Mouse (Mus musculus): ENCODE data around the gene Fam228a. TPM values are rescaled to one million over a fixed set of nuclear protein-coding genes. Genes with fewer than 3 reads are reported as not detected.
"Not testable (repeated sequence)": the region's sequence is repeated elsewhere in the genome, so short reads cannot be mapped to it uniquely, and the experiment has no call there.

Gene Fam228a
- total RNA-seq, 2 experiments from 2014 or later, result 0.19 to 0.27 TPM

GRCm38 (mm10) chr12:4719066-4719761, 19.0 kb downstream of the Fam228a start:
- DNase-seq (ENCODE audit: low spot score in 2 of 2), result no peak

GRCm38 (mm10) chr12:4717417-4717816, 20.8 kb downstream of the Fam228a start:
- DNase-seq (ENCODE audit: low spot score in 2 of 2), result no peak

- DNase-seq (ENCODE audit: low spot score in 2 of 2), result no peak
These were observed 22.6 kb downstream of the Fam228a start for GRCm38 (mm10) chr12:4715606-4716005.

- no peak for DNase-seq (ENCODE audit: low spot score in 2 of 2)
These were observed 24.9 kb downstream of the Fam228a start for GRCm38 (mm10) chr12:4713361-4713760.

GRCm38 (mm10) chr12:4709926-4710325, 28.3 kb downstream of the Fam228a start:
- DNase-seq (ENCODE audit: low spot score in 2 of 2), result no peak

GRCm38 (mm10) chr12:4708881-4709604, 29.2 kb downstream of the Fam228a start:
- no peak for DNase-seq (ENCODE audit: low spot score in 2 of 2)

- no peak for DNase-seq (ENCODE audit: low spot score in 2 of 2)
These were observed 29.9 kb downstream of the Fam228a start for GRCm38 (mm10) chr12:4708296-4708695.

GRCm38 (mm10) chr12:4707488-4708017, 30.7 kb downstream of the Fam228a start:
- no peak for DNase-seq (ENCODE audit: low spot score in 2 of 2)

GRCm38 (mm10) chr12:4706901-4707300, 31.3 kb downstream of the Fam228a start:
- no peak for DNase-seq (ENCODE audit: low spot score in 2 of 2)

- DNase-seq (ENCODE audit: low spot score in 2 of 2), result no peak
These were observed 32.1 kb downstream of the Fam228a start for GRCm38 (mm10) chr12:4706175-4706574.

- not testable (repeated sequence) for DNase-seq (ENCODE audit: low spot score in 2 of 2)
These were observed 32.6 kb downstream of the Fam228a start for GRCm38 (mm10) chr12:4705626-4706025.

- DNase-seq (ENCODE audit: low spot score in 2 of 2), result no peak
These were observed 43.7 kb downstream of the Fam228a start for GRCm38 (mm10) chr12:4694534-4694933.

GRCm38 (mm10) chr12:4691193-4691592, 47.0 kb downstream of the Fam228a start:
- no peak for DNase-seq (ENCODE audit: low spot score in 2 of 2)

- no peak for DNase-seq (ENCODE audit: low spot score in 2 of 2)
These were observed 48.9 kb downstream of the Fam228a start for GRCm38 (mm10) chr12:4689341-4689740.

- no peak for DNase-seq (ENCODE audit: low spot score in 2 of 2)
These were observed 49.8 kb downstream of the Fam228a start for GRCm38 (mm10) chr12:4688386-4688785.

GRCm38 (mm10) chr12:4685441-4685840, 52.8 kb downstream of the Fam228a start:
- DNase-seq (ENCODE audit: low spot score in 2 of 2), result no peak

- no peak for DNase-seq (ENCODE audit: low spot score in 2 of 2)
These were observed 58.3 kb downstream of the Fam228a start for GRCm38 (mm10) chr12:4679971-4680370.

- DNase-seq (ENCODE audit: low spot score in 2 of 2), result no peak
These were observed 61.9 kb downstream of the Fam228a start for GRCm38 (mm10) chr12:4676336-4676735.

- DNase-seq (ENCODE audit: low spot score in 2 of 2), result no peak
These were observed 72.6 kb downstream of the Fam228a start for GRCm38 (mm10) chr12:4665675-4666037.

GRCm38 (mm10) chr12:4664929-4665674, 73.1 kb downstream of the Fam228a start:
- DNase-seq (ENCODE audit: low spot score in 2 of 2), result no peak

Data from adrenal gland, adult 18-20 months (tissue).